In genomic region chr9:52167084-52167483, GRCm38 (mm10) we compare ENCODE assay signal across 8 mouse cellular contexts. TPM values are rescaled to one million over a fixed set of nuclear protein-coding genes. Genes with fewer than 3 reads are reported as not detected.
A peak's percentile ranks its signal among the peaks of the same experiment; 100 is the strongest.
DNase-seq lines count a peak whose midpoint lies in the region; ATAC-seq and TF ChIP-seq lines count a peak whose summit lies in the region.

No protein-coding gene starts in this region.

- peaks cover 17% of the 10 kb centered on the region for H3K27me3 ChIP-seq in embryonic facial prominence, embryonic 12.5 days
- 0 out of 2 replicates have a peak, but pooled peaks cover 8% of the 10 kb centered on the region for H3K27me3 ChIP-seq in intestine, embryonic 15.5 days (replicated peaks)
- H3K27me3 ChIP-seq in neural tube, embryonic 12.5 days (replicated peaks): no peaks in the 10 kb centered on the region

- ATAC-seq in embryonic facial prominence, embryonic 12.5 days (ENCODE audit: insufficient number of reproducible peaks, insufficient read depth, low FRiP score, low TSS enrichment): no peak
- no peak for ATAC-seq in intestine, embryonic 15.5 days
- no peak for ATAC-seq in neural tube, embryonic 12.5 days (ENCODE audit: low FRiP score, low read depth)

- no peak for TF ChIP-seq CTCF in layer of hippocampus, adult 2 months (conservative IDR thresholded peaks at IDR 0.05)

- H3K4me1 ChIP-seq in embryonic facial prominence, embryonic 12.5 days: no peaks in the 10 kb centered on the region
- H3K4me1 ChIP-seq in intestine, embryonic 15.5 days (replicated peaks): peaks cover 7% of the 10 kb centered on the region; the same call in 1 of the 2 replicates
- H3K4me1 ChIP-seq in neural tube, embryonic 12.5 days: peaks cover 8% of the 10 kb centered on the region

- peak overlapping the region; percentile 97 for H3K27ac ChIP-seq in layer of hippocampus, adult 2 months
- H3K27ac ChIP-seq in embryonic facial prominence, embryonic 12.5 days: no peak overlapping the region
- no peak overlapping the region for H3K27ac ChIP-seq in intestine, embryonic 15.5 days
- H3K27ac ChIP-seq in neural tube, embryonic 12.5 days: no peak overlapping the region

- no peaks in the 10 kb centered on the region for H3K9me3 ChIP-seq in embryonic facial prominence, embryonic 12.5 days
- no peaks in the 10 kb centered on the region for H3K9me3 ChIP-seq in intestine, embryonic 15.5 days
- H3K9me3 ChIP-seq in neural tube, embryonic 12.5 days: no peaks in the 10 kb centered on the region

- intact Hi-C loops in gastrocnemius, postnatal 36 days (cut with DNase I): loop anchor here (5.0 kb wide), 2 partner anchors 40 to 120 kb away; partner anchors contain the start of gene Rdx

- H3K9ac ChIP-seq in embryonic facial prominence, embryonic 12.5 days: no peak overlapping the region
- no peak overlapping the region for H3K9ac ChIP-seq in intestine, embryonic 15.5 days
- H3K9ac ChIP-seq in neural tube, embryonic 12.5 days: peak overlapping the region; percentile 99; the same call in 1 of the 2 replicates

- 14% methylated on average over 3 of the region's 3 CpGs for WGBS in embryonic facial prominence, embryonic 12.5 days
- 24% methylated on average over 3 of the region's 3 CpGs for WGBS in intestine, embryonic 15.5 days
- 12% methylated on average over 3 of the region's 3 CpGs for WGBS in neural tube, embryonic 12.5 days

- no peaks in the 10 kb centered on the region for H3K36me3 ChIP-seq in embryonic facial prominence, embryonic 12.5 days
- no peaks in the 10 kb centered on the region for H3K36me3 ChIP-seq in intestine, embryonic 15.5 days
- H3K36me3 ChIP-seq in neural tube, embryonic 12.5 days: no peaks in the 10 kb centered on the region

- peak overlapping the region; percentile 90 for H3K4me3 ChIP-seq in layer of hippocampus, adult 2 months
- peak overlapping the region; percentile 88 for H3K4me3 ChIP-seq in embryonic facial prominence, embryonic 12.5 days
- peak overlapping the region; percentile 87 for H3K4me3 ChIP-seq in intestine, embryonic 15.5 days (replicated peaks)
- peak overlapping the region; percentile 85 for H3K4me3 ChIP-seq in neural tube, embryonic 12.5 days

- DNase-seq in layer of hippocampus, adult 2 months (ENCODE audit: low spot score in 2 of 2): no peak
- DNase-seq in layer of hippocampus, adult 11-12 months (ENCODE audit: low spot score): no peak
- DNase-seq in right cerebral cortex, adult 18-20 months: no peak
- no peak for DNase-seq in thymus, postnatal 0 days (ENCODE audit: low spot score)
- DNase-seq in gastrocnemius, postnatal 36 days: no peak

- H3K4me2 ChIP-seq in embryonic facial prominence, embryonic 12.5 days (replicated peaks): peak overlapping the region; percentile 61
- H3K4me2 ChIP-seq in intestine, embryonic 15.5 days (replicated peaks): peak overlapping the region; percentile 88
- H3K4me2 ChIP-seq in neural tube, embryonic 12.5 days (replicated peaks): peak overlapping the region; percentile 75

RNA-seq across cellular contexts. Expression of gene Zc3h12c, which starts 1.3 kb away (rescaled TPM):
- 10 to 100 TPM; 11.5 to 11.8 TPM for total RNA-seq in layer of hippocampus, adult 2 months (2021)
- polyA plus RNA-seq in embryonic facial prominence, embryonic 12.5 days (2016; fragmentation: Nextera tagmentation; extraction: Ambion mirVana): 3.8 and 3.9 TPM in 2 replicates
- 2.0 and 2.1 TPM in 2 replicates for polyA plus RNA-seq in intestine, embryonic 15.5 days (2015; fragmentation: Nextera tagmentation; extraction: Ambion mirVana)
- 8.0 and 8.3 TPM in 2 replicates for polyA plus RNA-seq in neural tube, embryonic 12.5 days (2016; fragmentation: Nextera tagmentation; extraction: Ambion mirVana)
- polyA plus RNA-seq in thymus, postnatal 0 days (2015; fragmentation: Nextera tagmentation; extraction: Ambion mirVana): 1.6 TPM in 2 replicates
- total RNA-seq in gastrocnemius, postnatal 36 days (2021): 1 to 10 TPM; 5.6 to 6.9 TPM
